Mouse (Mus musculus) gastrocnemius, postnatal 25 days (tissue): ENCODE results near the gene Prim2. TPM values are rescaled to one million over a fixed set of nuclear protein-coding genes. Genes with fewer than 3 reads are reported as not detected.

Experiments
- DNase-seq: peaks from one replicate; pipeline ENCODE4 v3.0.0; 2022
- total RNA-seq, 2 experiments: library from RNA; stranded (reverse); gene quantifications; 1 replicate in 1 of 2; 2 replicates in 1 of 2; pipeline ENCODE4 v1.2.3; 2021

The Prim2 gene
- total RNA-seq, 2 experiments from 2014 or later: 1.3 to 1.8 TPM

GRCm38 (mm10) chr1:33604087-33604699 lies 65.4 kb downstream of the Prim2 start:
- DNase-seq: no peak

GRCm38 (mm10) chr1:33599698-33600097 lies 69.9 kb downstream of the Prim2 start:
- DNase-seq: no peak

- no peak for DNase-seq
Observed at GRCm38 (mm10) chr1:33599019-33599667, 70.5 kb downstream of the Prim2 start.

GRCm38 (mm10) chr1:33597043-33597442 lies 72.6 kb downstream of the Prim2 start:
- DNase-seq: no peak

- no peak for DNase-seq
Observed at GRCm38 (mm10) chr1:33595936-33596335, 73.7 kb downstream of the Prim2 start.

- no peak for DNase-seq
Observed at GRCm38 (mm10) chr1:33594966-33595365, 74.6 kb downstream of the Prim2 start.

- no peak for DNase-seq
Observed at GRCm38 (mm10) chr1:33593718-33594388, 75.7 kb downstream of the Prim2 start.

- DNase-seq: no peak
Observed at GRCm38 (mm10) chr1:33591997-33592608, 77.5 kb downstream of the Prim2 start.

- DNase-seq: no peak
Observed at GRCm38 (mm10) chr1:33590556-33591411, 78.8 kb downstream of the Prim2 start.

- DNase-seq: no peak
Observed at GRCm38 (mm10) chr1:33589531-33589930, 80.1 kb downstream of the Prim2 start.

- no peak for DNase-seq
Observed at GRCm38 (mm10) chr1:33588557-33588956, 81.0 kb downstream of the Prim2 start.

GRCm38 (mm10) chr1:33584590-33584978 lies 85.0 kb downstream of the Prim2 start:
- DNase-seq: no peak

- no peak for DNase-seq
Observed at GRCm38 (mm10) chr1:33583817-33584589, 85.6 kb downstream of the Prim2 start.

GRCm38 (mm10) chr1:33578593-33578992 lies 91.0 kb downstream of the Prim2 start:
- no peak for DNase-seq

- no peak for DNase-seq
Observed at GRCm38 (mm10) chr1:33574459-33574858, 95.1 kb downstream of the Prim2 start.

GRCm38 (mm10) chr1:33565764-33566401 lies 103.7 kb downstream of the Prim2 start:
- DNase-seq: no peak

GRCm38 (mm10) chr1:33564032-33564431 lies 105.6 kb downstream of the Prim2 start:
- no peak for DNase-seq

GRCm38 (mm10) chr1:33563611-33564010 lies 106.0 kb downstream of the Prim2 start:
- no peak for DNase-seq

GRCm38 (mm10) chr1:33556638-33557037 lies 113.0 kb downstream of the Prim2 start:
- DNase-seq: no peak

- DNase-seq: no peak
Observed at GRCm38 (mm10) chr1:33555626-33556025, 114.0 kb downstream of the Prim2 start.

GRCm38 (mm10) chr1:33551350-33551749 lies 118.2 kb downstream of the Prim2 start:
- DNase-seq: no peak
